Mouse (Mus musculus) urinary bladder, postnatal 36 days (tissue): Measurements from ENCODE around the gene Gm5798.
"Not testable (repeated sequence)": the region's sequence is repeated elsewhere in the genome, so short reads cannot be mapped to it uniquely, and the experiment has no call there.

Experiments used
- DNase-seq, 2 experiments: peaks; one replicate each; pipeline ENCODE4 v3.0.0; 2022; ENCODE audit warnings: low spot score in 2 of 2, mixed read lengths in 1 of 2

The Gm5798 gene

DNA sequence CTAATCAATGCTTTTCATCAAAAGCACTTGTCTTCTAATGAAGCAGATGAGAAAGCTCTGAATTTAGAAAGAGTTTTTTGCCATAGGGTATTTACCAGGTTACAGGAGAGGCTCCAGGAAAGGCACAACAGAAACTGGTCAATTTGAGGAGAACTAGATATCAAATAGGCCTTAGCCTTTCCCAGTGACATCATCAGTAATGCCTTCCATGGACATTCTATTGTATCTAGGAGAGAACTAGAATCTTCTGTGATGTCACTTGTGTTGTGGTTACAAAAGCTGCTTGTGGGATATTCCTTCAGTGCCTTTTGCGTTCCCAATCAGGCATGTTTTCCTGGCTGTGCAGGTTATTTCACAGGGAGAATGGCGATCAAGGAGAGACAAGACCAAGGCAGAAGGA, at the start of gene Gm5798:
TSS of gene Gm5798 (plus strand) at position 301 of the 400 bp plus-strand sequence.
- not testable (repeated sequence) for DNase-seq

DNA sequence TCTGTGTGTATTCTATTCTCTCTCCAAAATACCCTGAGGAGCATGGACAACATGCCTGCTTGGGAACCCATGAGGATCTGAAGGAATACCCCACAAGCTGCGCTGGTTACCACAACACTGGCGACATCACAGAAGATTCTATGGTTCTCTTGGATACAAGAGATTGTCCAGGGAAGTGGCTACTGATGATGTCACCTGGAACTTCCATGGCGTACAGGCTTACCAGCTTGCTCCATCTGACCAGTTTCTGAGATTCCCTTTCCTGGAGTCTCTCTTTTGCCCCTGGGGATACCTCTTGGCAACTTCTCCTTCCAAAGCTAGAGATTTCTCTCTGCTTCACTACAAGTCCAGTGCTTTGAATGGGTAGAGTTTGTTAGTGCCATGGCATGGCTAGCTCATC, 37.9 kb downstream of the Gm5798 start, which contains the start of gene Gm7945:
TSS of gene Gm7945 (minus strand) at position 101 of the 400 bp plus-strand sequence.
- DNase-seq: not testable (repeated sequence)
